Mouse (Mus musculus): ENCODE results near the gene Spsb3. TPM values are rescaled to one million over a fixed set of nuclear protein-coding genes. Genes with fewer than 3 reads are reported as not detected.

Gene Spsb3
- total and polyA plus RNA-seq, 3 experiments = 14.4 to 23.3 (median 21.3) TPM

GRCm38 (mm10) chr17:24842631-24843030 is 43.8 kb upstream of the Spsb3 start (continued):
- no peak for TF ChIP-seq POLR2AphosphoS2 (IDR thresholded peaks at IDR 0.05; ENCODE audit: low read depth, low read length)

GRCm38 (mm10) chr17:24844525-24844924 is 41.9 kb upstream of the Spsb3 start:
- H3K79me2 ChIP-seq (replicated peaks; ENCODE audit: control insufficient read depth, extremely low read depth, insufficient read depth, poor library complexity, severe bottlenecking) = no peaks in the 10 kb centered on the region
- H3K9ac ChIP-seq (ENCODE audit: insufficient read depth, low read depth) = no peak overlapping the region
- DNase-seq (ENCODE audit: extremely low read depth) = no peak
- no peak overlapping the region for H3K4me3 ChIP-seq (replicated peaks in 1 of 3; ENCODE audit: low read depth in 2 of 3, low read length in 2 of 3, poor library complexity in 1 of 3)
- TF ChIP-seq CHD1 (IDR thresholded peaks at IDR 0.05; ENCODE audit: low read depth, low read length) (no peak), MAFK (IDR thresholded peaks at IDR 0.05; ENCODE audit: insufficient replicate concordance, low read length) (no peak), TCF12 (IDR thresholded peaks at IDR 0.05; ENCODE audit: low read depth, low read length) (no peak), ZC3H11A (IDR thresholded peaks at IDR 0.05; ENCODE audit: low read depth, low read length) (no peak), TBP (conservative IDR thresholded peaks at IDR 0.05; ENCODE audit: low read depth, low read length) (no peak), KAT2A (IDR thresholded peaks at IDR 0.05; ENCODE audit: insufficient replicate concordance, low read length) (no peak), NELFE (IDR thresholded peaks at IDR 0.05; ENCODE audit: low read depth, low read length) (no peak), RAD21 (IDR thresholded peaks at IDR 0.05; ENCODE audit: low read depth, low read length) (no peak), JUND (conservative IDR thresholded peaks at IDR 0.05; ENCODE audit: low read depth, low read length) (no peak), ELF1 (IDR thresholded peaks at IDR 0.05; ENCODE audit: low read depth, low read length) (no peak), MAX (IDR thresholded peaks at IDR 0.05; ENCODE audit: low read length) (no peak), POLR2A (IDR thresholded peaks at IDR 0.05; ENCODE audit: low read depth, low read length) (no peak), E2F4 (IDR thresholded peaks at IDR 0.05; ENCODE audit: insufficient replicate concordance, low read depth, low read length) (no peak), EP300 (IDR thresholded peaks at IDR 0.05; ENCODE audit: low read length) (no peak), CHD2 (IDR thresholded peaks at IDR 0.05; ENCODE audit: low read length) (no peak)
- in situ Hi-C loops (cut with MboI; ENCODE audit: low pct_ligation_motif_present, low pct_unique_long_range_greater_than_20kb, low sequenced_read_pairs) = no loop called here
- dilution Hi-C loops (cut with MboI; ENCODE audit: extremely low pct_ligation_motif_present, extremely low pct_unique_long_range_greater_than_20kb, low sequenced_read_pairs) = no loop called here
- no peaks in the 10 kb centered on the region for H3K9me3 ChIP-seq (replicated peaks; ENCODE audit: low read length)
- no peak overlapping the region for H3K27ac ChIP-seq (ENCODE audit: insufficient read depth, low read depth)
- peaks cover 0 to 5% of the 10 kb centered on the region in 2 experiments for H3K36me3 ChIP-seq (replicated peaks in 1 of 2; ENCODE audit: control insufficient read depth in 1 of 2, insufficient read depth in 1 of 2, low read length in 1 of 2)
- peaks cover 8% of the 10 kb centered on the region for H3K27me3 ChIP-seq (replicated peaks)
- peaks cover 0 to 15% of the 10 kb centered on the region in 2 experiments; a peak in 2 of 4 replicates for H3K4me1 ChIP-seq (ENCODE audit: control insufficient read depth in 1 of 2, insufficient read depth in 2 of 2)
- H3K4me2 ChIP-seq (ENCODE audit: insufficient read depth, low read depth, poor library complexity, severe bottlenecking) = no peak overlapping the region

GRCm38 (mm10) chr17:24847386-24847785 is 39.1 kb upstream of the Spsb3 start:
- no peak overlapping the region for H3K4me3 ChIP-seq (replicated peaks in 1 of 3; ENCODE audit: low read depth in 2 of 3, low read length in 2 of 3, poor library complexity in 1 of 3)
- peaks cover 0 to 25% of the 10 kb centered on the region in 2 experiments; a peak in 2 of 4 replicates for H3K4me1 ChIP-seq (ENCODE audit: control insufficient read depth in 1 of 2, insufficient read depth in 2 of 2)
- H3K4me2 ChIP-seq (ENCODE audit: insufficient read depth, low read depth, poor library complexity, severe bottlenecking) = no peak overlapping the region
- peaks cover 0 to 5% of the 10 kb centered on the region in 2 experiments for H3K36me3 ChIP-seq (replicated peaks in 1 of 2; ENCODE audit: control insufficient read depth in 1 of 2, insufficient read depth in 1 of 2, low read length in 1 of 2)
- dilution Hi-C loops (cut with MboI; ENCODE audit: extremely low pct_ligation_motif_present, extremely low pct_unique_long_range_greater_than_20kb, low sequenced_read_pairs) (no loop called here), in situ Hi-C loops (cut with MboI; ENCODE audit: low pct_ligation_motif_present, low pct_unique_long_range_greater_than_20kb, low sequenced_read_pairs) (no loop called here)
- peaks cover 10% of the 10 kb centered on the region for H3K27me3 ChIP-seq (replicated peaks)
- H3K27ac ChIP-seq (ENCODE audit: insufficient read depth, low read depth) = no peak overlapping the region
- no peak overlapping the region for H3K9ac ChIP-seq (ENCODE audit: insufficient read depth, low read depth)
- TF ChIP-seq ETS1 (conservative IDR thresholded peaks at IDR 0.05; ENCODE audit: low read depth, low read length) (no peak), MAX (IDR thresholded peaks at IDR 0.05; ENCODE audit: low read length) (no peak), SMC3 (IDR thresholded peaks at IDR 0.05; ENCODE audit: low read depth, low read length) (no peak)
- H3K79me2 ChIP-seq (replicated peaks; ENCODE audit: control insufficient read depth, extremely low read depth, insufficient read depth, poor library complexity, severe bottlenecking) = no peaks in the 10 kb centered on the region
- no peaks in the 10 kb centered on the region for H3K9me3 ChIP-seq (replicated peaks; ENCODE audit: low read length)
- no peak for DNase-seq (ENCODE audit: extremely low read depth)

Data from CH12.LX (cell line).